Mouse (Mus musculus): ENCODE data around the gene Tkfc.
"Not testable (repeated sequence)": the region's sequence is repeated elsewhere in the genome, so short reads cannot be mapped to it uniquely, and the experiment has no call there.

Gene Tkfc

GRCm38 (mm10) chr19:10589127-10589857 lies 16.2 kb downstream of the Tkfc start:
- in situ Hi-C loops (cut with MboI, MseI), result no loop called here

- in situ Hi-C loops (cut with MboI, MseI), result no loop called here
Observed at GRCm38 (mm10) chr19:10587231-10587630, 18.2 kb downstream of the Tkfc start.

- in situ Hi-C loops (cut with MboI, MseI), result no loop called here
Observed at GRCm38 (mm10) chr19:10585112-10585511, 20.3 kb downstream of the Tkfc start.

DNA sequence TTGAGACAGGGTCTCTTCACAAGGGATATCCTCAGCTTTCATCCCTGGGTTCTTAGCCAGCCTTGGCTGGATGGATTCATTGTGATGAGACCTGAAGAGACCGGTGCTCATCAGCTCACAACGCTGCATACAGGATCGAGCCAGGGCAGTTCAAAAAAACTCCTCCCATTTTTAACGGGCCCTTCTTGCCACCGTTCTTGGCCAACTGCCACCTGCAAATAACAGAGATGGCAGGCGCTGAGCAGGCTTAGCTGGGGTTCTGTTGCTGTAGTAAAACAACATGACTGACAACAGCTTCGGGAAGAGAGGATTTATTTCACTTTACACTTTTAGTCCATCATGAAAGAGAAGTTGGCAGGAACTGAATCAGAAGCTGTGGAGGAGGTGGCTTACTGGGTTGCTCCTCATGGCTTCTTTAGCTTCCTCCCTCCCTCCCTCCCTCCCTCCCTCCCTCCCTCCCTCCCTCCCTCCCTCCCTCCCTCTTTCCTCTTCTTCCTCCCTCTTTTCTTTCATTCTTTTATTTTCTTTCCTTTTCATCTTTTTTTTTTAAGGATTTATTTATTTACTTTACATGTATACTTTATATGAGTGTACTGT lies 21.8 kb downstream of the Tkfc start:
- in situ Hi-C loops (cut with MboI, MseI), result no loop called here

- in situ Hi-C loops (cut with MboI, MseI), result no loop called here
Observed at GRCm38 (mm10) chr19:10581984-10582383, 23.5 kb downstream of the Tkfc start.

GRCm38 (mm10) chr19:10580761-10581160 lies 24.7 kb downstream of the Tkfc start:
- in situ Hi-C loops (cut with MboI, MseI), result no loop called here

DNA sequence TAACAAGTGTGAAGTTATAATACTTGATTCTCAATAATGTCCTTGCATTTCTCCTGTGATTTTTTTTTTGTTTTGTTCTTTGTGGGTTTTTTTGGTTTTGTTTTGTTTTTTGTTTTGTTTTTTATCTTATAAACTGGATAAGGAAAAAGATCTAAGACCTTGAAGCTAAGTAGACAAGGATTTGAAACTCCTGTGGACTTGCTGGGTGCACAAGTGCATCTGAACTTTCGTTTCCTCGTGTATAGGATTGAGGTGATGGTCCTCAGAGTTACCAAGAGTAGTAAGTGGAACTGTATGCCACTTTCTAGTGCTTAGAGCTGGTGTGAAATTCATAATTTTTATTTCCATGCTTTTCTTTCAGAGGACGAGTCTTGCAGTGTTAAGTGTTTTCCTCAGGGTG lies 25.4 kb downstream of the Tkfc start:
- in situ Hi-C loops (cut with MboI, MseI), result no loop called here

DNA sequence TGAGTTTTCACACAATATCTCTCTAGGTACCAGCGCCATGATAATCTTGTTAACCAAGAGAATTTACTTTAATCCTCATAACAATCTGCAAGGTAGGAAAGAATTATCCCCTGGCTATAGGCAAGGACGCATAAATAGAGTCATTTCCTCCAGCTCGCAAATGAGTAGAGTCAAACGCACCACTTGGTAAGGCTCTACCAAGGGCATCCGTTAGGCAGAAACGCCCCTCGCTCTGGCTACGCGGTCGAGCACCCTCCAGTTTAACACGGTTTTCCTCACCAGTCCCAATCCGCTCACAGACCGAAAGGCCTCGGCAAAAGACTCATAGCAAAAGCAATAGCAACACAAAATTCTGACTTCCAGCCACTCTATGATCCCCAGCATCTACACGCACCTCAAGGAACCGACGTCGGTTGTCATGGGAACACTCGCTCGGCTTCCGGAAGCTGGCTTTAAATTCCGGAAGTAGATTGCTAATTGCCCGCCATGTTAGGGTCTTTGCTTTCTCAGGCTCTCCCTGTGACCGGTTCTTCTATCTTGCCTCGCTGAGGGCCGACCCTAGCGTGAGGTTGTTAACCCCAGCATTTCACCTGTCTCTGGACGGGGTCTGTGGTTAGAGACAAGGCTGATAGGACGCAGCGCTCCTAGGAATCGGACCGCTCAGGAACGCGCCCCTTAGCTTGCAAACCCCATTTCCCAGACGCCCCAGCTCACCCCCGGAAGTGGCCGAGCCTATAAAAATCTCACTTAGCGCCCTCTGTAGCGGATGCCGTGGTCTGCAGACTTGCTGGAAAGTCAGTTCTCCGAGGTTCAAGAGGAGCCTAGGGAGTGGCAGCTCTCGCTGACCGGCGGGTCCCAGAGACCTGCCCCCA lies 28.5 kb downstream of the Tkfc start, which contains the start of the genes Cyb561a3 and Tmem138:
Cyb561a3 (plus strand) TSS at position 483 of the 872 bp plus-strand sequence.
Tmem138 (minus strand) TSS at position 673 of the 872 bp plus-strand sequence.
- in situ Hi-C loops (cut with MboI, MseI), result no loop called here

DNA sequence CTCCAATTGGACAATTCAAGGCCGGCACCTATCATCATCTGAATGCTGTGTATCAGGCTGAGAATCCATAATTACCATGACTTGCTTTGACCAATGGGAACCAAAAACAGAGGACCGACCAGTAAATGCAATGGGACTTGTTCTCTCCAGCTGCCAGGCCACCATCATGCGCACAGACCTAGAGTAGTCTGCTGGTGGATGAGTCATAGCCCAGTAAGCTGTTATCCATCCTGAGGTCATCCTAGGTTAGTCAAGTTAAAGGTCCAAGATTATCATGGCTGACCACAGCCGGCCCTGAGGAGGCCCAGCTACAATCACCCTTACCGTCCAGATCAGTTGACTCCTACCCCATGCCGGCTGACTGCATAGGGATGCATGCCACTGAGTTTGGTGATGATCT lies 35.8 kb downstream of the Tkfc start:
- in situ Hi-C loops (cut with MboI, MseI), result no loop called here

DNA sequence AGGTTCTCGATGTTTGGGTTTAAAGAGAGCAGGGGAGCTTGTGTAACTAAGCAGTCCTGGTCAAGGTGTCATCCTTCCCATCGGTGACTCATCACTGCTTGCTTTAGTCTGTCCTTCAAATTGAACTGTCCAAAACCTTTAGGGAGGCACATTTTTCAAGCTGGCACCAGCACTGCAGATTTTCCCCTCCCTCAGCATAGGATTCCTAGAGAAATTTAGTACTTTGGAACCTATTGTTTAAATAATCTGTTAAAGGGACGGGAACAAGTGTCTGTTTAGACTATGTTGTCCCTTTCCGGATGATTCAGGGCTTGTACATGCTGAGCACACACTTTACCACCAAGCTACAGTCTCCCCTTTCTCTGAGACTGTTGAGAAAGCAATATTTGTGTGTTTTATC lies 40.2 kb downstream of the Tkfc start:
- in situ Hi-C loops (cut with MboI, MseI), result no loop called here

DNA sequence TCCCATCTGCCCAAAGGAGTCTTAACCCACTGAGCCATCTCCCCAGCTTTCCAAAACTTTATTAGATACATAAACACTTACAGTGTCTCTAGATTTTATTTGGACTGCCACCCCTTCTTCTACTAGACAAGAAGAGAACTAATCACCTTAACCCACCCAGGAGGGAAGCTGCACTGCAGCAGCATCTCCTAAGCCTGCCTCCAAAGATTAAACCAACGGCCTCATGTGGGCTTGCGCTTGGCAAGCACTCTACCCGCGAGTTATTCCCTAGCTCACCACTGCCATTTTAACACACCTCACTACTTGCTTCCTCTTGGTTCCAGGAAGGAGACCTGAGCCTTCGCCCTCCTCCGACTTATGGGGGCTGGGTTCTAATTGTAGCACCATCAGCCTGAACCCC lies 41.2 kb downstream of the Tkfc start:
- in situ Hi-C loops (cut with MboI, MseI), result no loop called here

GRCm38 (mm10) chr19:10562351-10562750 lies 43.1 kb downstream of the Tkfc start:
- in situ Hi-C loops (cut with MboI, MseI), result no loop called here

DNA sequence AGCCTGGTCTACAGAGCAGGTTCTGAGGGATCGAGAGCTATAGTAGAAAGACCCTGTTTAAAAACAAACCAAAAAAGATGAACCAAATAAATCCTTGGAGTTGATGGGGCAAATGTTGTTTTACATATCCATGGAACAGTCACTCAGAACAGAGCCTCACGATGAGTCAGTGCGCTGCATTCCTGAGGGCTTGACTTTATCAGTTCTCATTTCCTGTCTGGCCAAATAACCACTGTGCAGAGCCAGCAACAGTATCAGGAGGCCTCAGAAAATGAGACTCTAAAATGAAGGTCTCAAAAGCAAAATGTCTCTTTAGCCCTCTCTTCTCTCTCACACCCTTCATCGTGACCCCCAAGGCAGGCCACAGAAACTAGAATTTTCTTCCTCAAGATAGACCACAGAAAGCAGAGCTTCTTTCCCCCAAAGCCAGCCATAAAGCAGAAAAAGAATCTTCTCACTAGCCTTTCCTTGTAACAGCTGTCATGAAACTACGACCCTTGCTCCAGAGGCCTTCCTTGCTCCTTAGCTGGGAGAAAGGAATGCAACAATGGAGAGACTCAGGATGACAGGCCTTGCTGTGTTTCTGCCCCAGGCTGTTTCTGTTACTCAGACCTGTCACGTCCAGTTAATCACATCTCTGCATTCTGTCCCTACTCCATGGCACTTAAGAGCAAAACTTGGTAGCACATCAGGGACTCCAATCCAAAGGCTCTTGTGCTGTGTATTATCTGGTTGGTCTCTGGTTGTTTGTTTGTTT lies 43.7 kb downstream of the Tkfc start:
- in situ Hi-C loops (cut with MboI, MseI), result no loop called here

- in situ Hi-C loops (cut with MboI, MseI), result no loop called here
Observed at GRCm38 (mm10) chr19:10560108-10560507, 45.3 kb downstream of the Tkfc start.

DNA sequence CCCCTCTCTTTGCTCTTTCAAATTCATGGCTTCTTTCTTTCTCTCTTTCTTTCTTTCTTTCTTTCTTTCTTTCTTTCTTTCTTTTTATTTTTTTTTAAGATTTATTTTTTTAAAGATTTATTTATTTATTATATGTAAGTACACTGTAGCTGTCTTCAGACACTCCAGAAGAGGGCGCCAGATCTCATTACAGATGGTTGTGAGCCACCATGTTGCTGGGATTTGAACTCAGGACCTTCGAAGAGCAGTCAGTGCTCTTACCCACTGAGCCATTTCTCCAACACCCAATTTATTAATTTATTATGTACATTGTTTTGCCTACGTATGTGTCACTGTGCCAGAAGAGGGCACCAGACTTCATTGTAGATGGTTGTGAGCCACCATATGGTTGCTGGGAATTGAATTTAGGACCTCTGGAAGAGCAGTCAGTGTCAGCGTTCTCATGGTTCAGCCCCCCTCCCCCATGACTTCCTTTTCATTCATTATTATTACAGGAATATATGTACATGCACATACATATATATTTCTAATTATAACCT lies 47.5 kb downstream of the Tkfc start:
- in situ Hi-C loops (cut with MboI, MseI), result not testable (repeated sequence)

DNA sequence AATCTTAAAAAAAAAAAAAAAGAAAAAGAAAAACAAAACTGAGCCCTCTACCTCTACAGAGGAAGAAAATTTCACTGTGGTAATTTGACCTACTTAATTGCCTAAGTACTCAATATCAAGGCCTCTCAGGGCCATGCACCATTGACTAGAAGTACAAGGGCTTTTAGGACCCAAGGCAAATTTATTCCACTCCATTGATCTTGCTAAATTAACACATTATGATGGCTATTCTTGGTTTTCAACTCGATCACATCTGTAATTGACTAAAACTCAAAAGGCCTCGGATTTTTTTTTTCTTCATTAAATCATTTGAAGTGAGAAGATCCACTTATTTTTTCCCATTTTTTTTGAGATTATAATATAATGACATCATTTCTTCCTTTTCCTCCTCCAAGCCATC lies 48.0 kb downstream of the Tkfc start:
- in situ Hi-C loops (cut with MboI, MseI), result no loop called here

GRCm38 (mm10) chr19:10557001-10557400 lies 48.5 kb downstream of the Tkfc start:
- in situ Hi-C loops (cut with MboI, MseI), result no loop called here

GRCm38 (mm10) chr19:10555624-10556510 lies 49.6 kb downstream of the Tkfc start, which contains the start of gene Tmem216:
Tmem216 (minus strand) TSS chr19:10556238.
- in situ Hi-C loops (cut with MboI, MseI), result no loop called here

DNA sequence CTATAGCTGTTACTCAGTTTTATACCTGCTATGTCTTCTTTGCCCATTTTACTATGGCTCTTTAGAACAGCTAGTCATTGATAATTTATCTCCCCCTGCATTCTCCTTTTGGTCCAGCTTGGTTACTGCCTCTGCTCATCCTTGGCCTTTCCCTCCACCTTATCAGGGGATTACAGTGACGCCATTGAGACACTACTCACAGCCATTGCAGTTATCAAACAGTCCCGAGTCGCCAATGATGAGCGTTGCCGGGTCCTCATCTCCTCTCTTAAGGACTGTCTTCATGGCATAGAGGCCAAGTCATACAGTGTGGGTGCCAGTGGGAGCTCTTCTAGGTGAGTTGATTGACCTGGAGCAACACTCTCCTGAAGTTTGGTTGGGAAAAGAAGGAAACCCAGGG lies 66.0 kb downstream of the Tkfc start:
- in situ Hi-C loops (cut with MboI, MseI), result loop anchor here (10.0 kb wide), 1 partner anchor 1395 kb away; no protein-coding TSS in a partner anchor

Data from T-helper 1 cell (primary cell).